16 mouse cellular contexts compared by ENCODE assay signal in genomic region chr9:41522302-41522701, GRCm38 (mm10).
"Had no signal": no experiment of that assay in that cellular context is flagged by ENCODE, and none has a peak within 500 bp of the region (broad histone marks: within the 10 kb centered on the region; RNA-seq: fewer than 3 reads in every experiment).

No protein-coding gene starts in this region.

- H3K27me3 ChIP-seq: limb, embryonic 15.5 days; liver, embryonic 12.5 days; neural tube, embryonic 15.5 days had no signal

- H3K4me2 ChIP-seq: limb, embryonic 15.5 days; liver, embryonic 12.5 days; lung, embryonic 14.5 days; midbrain, embryonic 11.5 days; neural tube, embryonic 15.5 days had no signal

- ATAC-seq: liver, embryonic 12.5 days had no signal

- H3K27ac ChIP-seq: layer of hippocampus, adult 2 months; limb, embryonic 15.5 days; liver, embryonic 12.5 days; neural tube, embryonic 15.5 days; stomach, postnatal 0 days had no signal

- H3K4me1 ChIP-seq: liver, embryonic 12.5 days had no signal

- H3K9me3 ChIP-seq: limb, embryonic 15.5 days; liver, embryonic 12.5 days; neural tube, embryonic 15.5 days had no signal

- H3K9ac ChIP-seq: limb, embryonic 15.5 days; liver, embryonic 12.5 days; lung, embryonic 14.5 days; neural tube, embryonic 15.5 days had no signal

- H3K36me3 ChIP-seq: liver, embryonic 12.5 days; neural tube, embryonic 15.5 days had no signal

- DNase-seq: kidney, adult 18-20 months; kidney, postnatal 10 days; lung, embryonic 14.5 days; lung, postnatal 10 days; lung, postnatal 4 days; right cerebral cortex, adult 18-20 months; right cerebral cortex, postnatal 25 days; thymus, adult 2 months; thymus, postnatal 25 days had no signal

- H3K4me3 ChIP-seq: layer of hippocampus, adult 2 months; limb, embryonic 15.5 days; liver, embryonic 12.5 days; myocyte; neural tube, embryonic 15.5 days had no signal
